Mouse (Mus musculus) heart, embryonic 13.5 days (tissue): ENCODE data around the gene Cldn14. TPM values are rescaled to one million over a fixed set of nuclear protein-coding genes. Genes with fewer than 3 reads are reported as not detected.

Source experiments
- ATAC-seq: fragments of 200-750 bp; cut with Nextera tagmentation; 2 replicates; pipeline ENCODE4 v1.8.0; 2017; ENCODE audit warnings: moderate TSS enrichment; ENCODE audit not compliant: insufficient number of reproducible peaks, low FRiP score, low TSS enrichment; ENCODE audit errors: extremely low read depth
- H3K27ac ChIP-seq: fragments of 300-500 bp; sonication (generic); replicated peaks from 2 replicates; pipeline ENCODE4 v1.5.1; 2015; ENCODE audit warnings: moderate library complexity, mild to moderate bottlenecking, inconsistent platforms
- H3K27me3 ChIP-seq: fragments of 300-500 bp; sonication (generic); replicated peaks from 2 replicates; pipeline ENCODE4 v1.6.1; 2015; ENCODE audit warnings: mild to moderate bottlenecking, inconsistent platforms
- H3K36me3 ChIP-seq: fragments of 300-500 bp; sonication (generic); 2 replicates; pipeline ENCODE4 v1.6.1; 2015; ENCODE audit warnings: mild to moderate bottlenecking, inconsistent platforms
- H3K4me1 ChIP-seq: fragments of 300-500 bp; sonication (generic); 2 replicates; pipeline ENCODE4 v1.6.1; 2015; ENCODE audit warnings: inconsistent platforms
- H3K4me2 ChIP-seq: fragments of 300-500 bp; sonication (generic); 2 replicates; pipeline ENCODE4 v1.6.1; 2015; ENCODE audit warnings: inconsistent platforms, mild to moderate bottlenecking, moderate library complexity
- H3K4me3 ChIP-seq: fragments of 300-500 bp; sonication (generic); 2 replicates; pipeline ENCODE4 v1.5.1; 2015; ENCODE audit warnings: moderate library complexity, mild to moderate bottlenecking, inconsistent platforms
- H3K9ac ChIP-seq: fragments of 300-500 bp; sonication (generic); 2 replicates; pipeline ENCODE4 v1.6.1; 2015; ENCODE audit warnings: inconsistent platforms, mild to moderate bottlenecking, moderate library complexity
- H3K9me3 ChIP-seq: fragments of 300-500 bp; sonication (generic); 2 replicates; pipeline ENCODE4 v1.6.1; 2016; ENCODE audit warnings: inconsistent platforms
- WGBS: fragments of 180-500 bp; shearing (Covaris S2); methylation state at CpG from one replicate; pipeline ENCODE4 v1.1.7; 2015; ENCODE audit warnings: mixed read lengths; 5-methylcytosine and 5-hydroxymethylcytosine counted together
- polyA plus RNA-seq: library from polyadenylated mRNA; unstranded; fragments of >200 nt; fragmentation: Nextera tagmentation; extraction: Ambion mirVana; gene quantifications from 2 replicates; pipeline ENCODE4 v1.2.1, GENCODE M21; 2015

The Cldn14 gene
- polyA plus RNA-seq = not detected in 2 replicates

- 75% methylated on average over 15 of the region's 15 CpGs for WGBS
- no peaks in the 10 kb centered on the region for H3K9me3 ChIP-seq
- ATAC-seq = no peak
- H3K27ac ChIP-seq = no peak within 1 kb of the TSS
- H3K4me1 ChIP-seq = no peaks in the 10 kb centered on the region
- H3K4me3 ChIP-seq = no peak within 1 kb of the TSS
- peaks cover 11% of the 10 kb centered on the region; the same call in 1 of the 2 replicates for H3K27me3 ChIP-seq
- no peak within 1 kb of the TSS for H3K9ac ChIP-seq
- no peaks in the 10 kb centered on the region for H3K36me3 ChIP-seq
- no peak within 1 kb of the TSS for H3K4me2 ChIP-seq
Observed at GRCm38 (mm10) chr16:94008737-94009136, at the start of gene Cldn14. TSS of gene Cldn14 (minus strand) at chr16:94008837.

GRCm38 (mm10) chr16:94055576-94055975 lies 46.9 kb upstream of the Cldn14 start:
- no peak for ATAC-seq
- no peak overlapping the region for H3K27ac ChIP-seq
- H3K27me3 ChIP-seq = no peaks in the 10 kb centered on the region; the same call in 1 of the 2 replicates
- H3K4me1 ChIP-seq = 0 out of 2 replicates have a peak, but pooled peaks cover 6% of the 10 kb centered on the region
- H3K9me3 ChIP-seq = no peaks in the 10 kb centered on the region
- H3K9ac ChIP-seq = no peak overlapping the region
- WGBS = 64% methylated on average over 8 of the region's 8 CpGs
- no peak overlapping the region for H3K4me2 ChIP-seq
- no peak overlapping the region for H3K4me3 ChIP-seq
- no peaks in the 10 kb centered on the region for H3K36me3 ChIP-seq

- H3K4me2 ChIP-seq = no peak overlapping the region
- H3K4me3 ChIP-seq = no peak overlapping the region
- H3K36me3 ChIP-seq = no peaks in the 10 kb centered on the region
- WGBS = 83% methylated on average over 12 of the region's 12 CpGs
- no peaks in the 10 kb centered on the region for H3K9me3 ChIP-seq
- H3K4me1 ChIP-seq = 0 out of 2 replicates have a peak, but pooled peaks cover 6% of the 10 kb centered on the region
- H3K9ac ChIP-seq = no peak overlapping the region
- H3K27me3 ChIP-seq = no peaks in the 10 kb centered on the region; the same call in 1 of the 2 replicates
- ATAC-seq = no peak
- no peak overlapping the region for H3K27ac ChIP-seq
Observed at GRCm38 (mm10) chr16:94055176-94055575, 46.5 kb upstream of the Cldn14 start.

GRCm38 (mm10) chr16:94050368-94050767 lies 41.7 kb upstream of the Cldn14 start:
- H3K36me3 ChIP-seq = no peaks in the 10 kb centered on the region
- no peak for ATAC-seq
- H3K4me3 ChIP-seq = no peak overlapping the region
- H3K27ac ChIP-seq = no peak overlapping the region
- no peaks in the 10 kb centered on the region for H3K9me3 ChIP-seq
- no peak overlapping the region for H3K4me2 ChIP-seq
- H3K9ac ChIP-seq = no peak overlapping the region
- H3K27me3 ChIP-seq = no peaks in the 10 kb centered on the region; the same call in 1 of the 2 replicates
- WGBS = 82% methylated on average over 3 of the region's 3 CpGs
- no peaks in the 10 kb centered on the region for H3K4me1 ChIP-seq

- Histone ChIP-seq H3K4me2 (no peak overlapping the region), H3K36me3 (no peaks in the 10 kb centered on the region), H3K4me3 (no peak overlapping the region), H3K9me3 (no peaks in the 10 kb centered on the region), H3K27me3 (peaks cover 23% of the 10 kb centered on the region), H3K4me1 (peaks cover 14% of the 10 kb centered on the region), H3K27ac (no peak overlapping the region), H3K9ac (no peak overlapping the region)
- ATAC-seq = no peak
- WGBS = 40% methylated on average over 7 of the region's 7 CpGs
Observed at GRCm38 (mm10) chr16:94044996-94045395, 36.4 kb upstream of the Cldn14 start.

- Histone ChIP-seq H3K4me3 (no peak overlapping the region), H3K27me3 (peaks cover 34% of the 10 kb centered on the region), H3K27ac (no peak overlapping the region), H3K9ac (no peak overlapping the region), H3K4me1 (peaks cover 14% of the 10 kb centered on the region), H3K4me2 (no peak overlapping the region), H3K9me3 (no peaks in the 10 kb centered on the region), H3K36me3 (no peaks in the 10 kb centered on the region)
- 71% methylated on average over 1 of the region's 1 CpGs for WGBS
- no peak for ATAC-seq
Observed at GRCm38 (mm10) chr16:94043797-94044196, 35.2 kb upstream of the Cldn14 start.

GRCm38 (mm10) chr16:94041065-94041712 lies 32.6 kb upstream of the Cldn14 start:
- Histone ChIP-seq H3K36me3 (no peaks in the 10 kb centered on the region), H3K9me3 (no peaks in the 10 kb centered on the region), H3K27ac (no peak overlapping the region), H3K4me3 (peak overlapping the region; percentile 17), H3K27me3 (peaks cover 40% of the 10 kb centered on the region), H3K9ac (no peak overlapping the region), H3K4me2 (peak overlapping the region; percentile 52), H3K4me1 (peaks cover 14% of the 10 kb centered on the region)
- ATAC-seq = no peak
- WGBS = 40% methylated on average over 18 of the region's 18 CpGs

GRCm38 (mm10) chr16:94040485-94040884 lies 31.8 kb upstream of the Cldn14 start:
- Histone ChIP-seq H3K36me3 (no peaks in the 10 kb centered on the region), H3K27ac (no peak overlapping the region), H3K9ac (0 out of 2 replicates have a peak overlapping the region, but pooled peaks have one; percentile 14), H3K9me3 (no peaks in the 10 kb centered on the region), H3K4me3 (peak overlapping the region; percentile 17), H3K4me1 (peaks cover 14% of the 10 kb centered on the region), H3K27me3 (peaks cover 46% of the 10 kb centered on the region), H3K4me2 (peak overlapping the region; percentile 52)
- ATAC-seq = no peak
- WGBS = 31% methylated on average over 16 of the region's 16 CpGs

- no peaks in the 10 kb centered on the region for H3K36me3 ChIP-seq
- no peak for ATAC-seq
Observed at GRCm38 (mm10) chr16:94038986-94039341, 30.3 kb upstream of the Cldn14 start.

GRCm38 (mm10) chr16:94038272-94038985 lies 29.8 kb upstream of the Cldn14 start:
- no peak overlapping the region for H3K27ac ChIP-seq
- H3K4me1 ChIP-seq = peaks cover 11% of the 10 kb centered on the region
- H3K9ac ChIP-seq = no peak overlapping the region
- ATAC-seq = no peak
- peaks cover 48% of the 10 kb centered on the region for H3K27me3 ChIP-seq
- WGBS = 53% methylated on average over 12 of the region's 12 CpGs
- no peaks in the 10 kb centered on the region for H3K9me3 ChIP-seq
- H3K36me3 ChIP-seq = no peaks in the 10 kb centered on the region
- H3K4me2 ChIP-seq = no peak overlapping the region
- no peak overlapping the region for H3K4me3 ChIP-seq

More at GRCm38 (mm10) chr16:94038986-94039341, 30.3 kb upstream of the Cldn14 start:
- 78% methylated on average over 9 of the region's 9 CpGs for WGBS
- Histone ChIP-seq H3K27ac (no peak overlapping the region), H3K4me1 (peaks cover 11% of the 10 kb centered on the region), H3K4me3 (no peak overlapping the region), H3K27me3 (peaks cover 48% of the 10 kb centered on the region), H3K4me2 (no peak overlapping the region), H3K9me3 (no peaks in the 10 kb centered on the region), H3K9ac (no peak overlapping the region)

GRCm38 (mm10) chr16:94037280-94037679 lies 28.6 kb upstream of the Cldn14 start:
- no peak overlapping the region for H3K4me2 ChIP-seq
- H3K27ac ChIP-seq = no peak overlapping the region

More at GRCm38 (mm10) chr16:94037280-94037679, 28.6 kb upstream of the Cldn14 start:
- Histone ChIP-seq H3K4me3 (no peak overlapping the region), H3K27me3 (peaks cover 43% of the 10 kb centered on the region), H3K4me1 (peaks cover 11% of the 10 kb centered on the region), H3K36me3 (no peaks in the 10 kb centered on the region), H3K9ac (no peak overlapping the region), H3K9me3 (no peaks in the 10 kb centered on the region)
- no peak for ATAC-seq
- WGBS = 80% methylated on average over 7 of the region's 7 CpGs
